ENCODE assay signal across 18 mouse cellular contexts in the genomic region with DNA sequence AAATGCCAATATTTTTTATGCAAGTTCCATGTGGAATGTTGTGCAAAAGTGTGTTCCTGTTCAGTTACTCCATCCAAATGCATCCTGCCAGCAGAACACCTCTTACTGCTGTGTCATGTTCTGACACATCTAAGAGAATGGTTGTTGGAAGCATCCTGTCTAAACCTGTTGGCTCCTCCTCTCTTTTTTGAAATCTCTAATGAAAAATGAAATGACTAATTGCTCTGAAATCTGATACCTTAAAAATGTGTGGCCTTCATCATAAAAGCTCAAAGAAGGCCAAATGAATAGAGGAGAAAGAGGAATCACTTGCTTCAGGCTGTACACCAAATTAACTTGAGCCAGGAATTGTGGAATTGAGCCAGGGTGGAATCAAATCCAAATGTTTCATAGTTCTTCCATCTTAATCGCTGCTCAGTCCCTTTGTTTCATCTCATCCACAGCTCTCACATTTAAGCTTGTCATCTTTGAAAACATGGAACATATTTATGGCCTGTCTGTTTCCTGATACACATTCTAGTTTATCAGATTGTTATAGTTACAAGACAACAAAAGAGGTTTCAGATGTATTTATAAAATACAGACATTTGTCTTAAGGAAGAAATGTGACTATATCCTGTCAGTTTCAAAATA.
A peak's percentile ranks its signal among the peaks of the same experiment; 100 is the strongest.
DNase-seq lines count a peak whose midpoint lies in the region; ATAC-seq and TF ChIP-seq lines count a peak whose summit lies in the region.
"Had no signal": no experiment of that assay in that cellular context is flagged by ENCODE, and none has a peak within 500 bp of the region (broad histone marks: within the 10 kb centered on the region; RNA-seq: fewer than 3 reads in every experiment).

No protein-coding gene starts in this region.

- no peaks in the 10 kb centered on the region for H3K36me3 ChIP-seq in hindbrain, postnatal 0 days (ENCODE audit: insufficient read depth, low read length)
- H3K36me3 ChIP-seq in hindbrain, embryonic 14.5 days (replicated peaks; ENCODE audit: control insufficient read depth, insufficient read depth): no peaks in the 10 kb centered on the region
- no peaks in the 10 kb centered on the region for H3K36me3 ChIP-seq in embryonic facial prominence, embryonic 14.5 days (ENCODE audit: control insufficient read depth, insufficient read depth, low read length)
- H3K36me3 ChIP-seq: embryonic facial prominence, embryonic 15.5 days; forebrain, embryonic 15.5 days; midbrain, embryonic 12.5 days had no signal

- no peaks in the 10 kb centered on the region for H3K9me3 ChIP-seq in hindbrain, postnatal 0 days (ENCODE audit: low read length)
- peaks cover 12% of the 10 kb centered on the region; the same call in 1 of the 2 replicates for H3K9me3 ChIP-seq in hindbrain, embryonic 14.5 days (ENCODE audit: control insufficient read depth, low read length)
- no peaks in the 10 kb centered on the region for H3K9me3 ChIP-seq in embryonic facial prominence, embryonic 14.5 days (ENCODE audit: control insufficient read depth, low read length)
- H3K9me3 ChIP-seq: embryonic facial prominence, embryonic 15.5 days; forebrain, embryonic 15.5 days; midbrain, embryonic 12.5 days had no signal

- ATAC-seq in hindbrain, postnatal 0 days: no peak
- ATAC-seq in hindbrain, embryonic 14.5 days (ENCODE audit: low FRiP score): no peak
- ATAC-seq in embryonic facial prominence, embryonic 14.5 days (ENCODE audit: low read depth): no peak
- ATAC-seq: forebrain, embryonic 15.5 days had no signal

- H3K9ac ChIP-seq in hindbrain, postnatal 0 days (replicated peaks; ENCODE audit: low read length): no peak overlapping the region
- no peak overlapping the region for H3K9ac ChIP-seq in hindbrain, embryonic 14.5 days
- H3K9ac ChIP-seq in embryonic facial prominence, embryonic 14.5 days (ENCODE audit: low read depth, low read length): no peak overlapping the region
- H3K9ac ChIP-seq: embryonic facial prominence, embryonic 15.5 days; forebrain, embryonic 15.5 days; midbrain, embryonic 12.5 days had no signal

- no peaks in the 10 kb centered on the region for H3K4me1 ChIP-seq in hindbrain, postnatal 0 days (ENCODE audit: insufficient read depth, low read length)
- H3K4me1 ChIP-seq in hindbrain, embryonic 14.5 days (replicated peaks; ENCODE audit: control insufficient read depth, insufficient read depth, low read length): no peaks in the 10 kb centered on the region
- H3K4me1 ChIP-seq in embryonic facial prominence, embryonic 14.5 days (ENCODE audit: control insufficient read depth, insufficient read depth, low read length): peaks cover 9% of the 10 kb centered on the region; the same call in 1 of the 2 replicates
- H3K4me1 ChIP-seq: embryonic facial prominence, embryonic 15.5 days; forebrain, embryonic 15.5 days; midbrain, embryonic 12.5 days had no signal

- peak; percentile 23 to 36 for DNase-seq in cerebellum, postnatal 14 days
- no peak for DNase-seq in cerebellum, postnatal 36 days
- peak; percentile 19 for DNase-seq in hindbrain, postnatal 0 days (ENCODE audit: low spot score)
- no peak for DNase-seq in hindbrain, embryonic 14.5 days (ENCODE audit: low spot score)
- DNase-seq in embryonic facial prominence, embryonic 14.5 days (ENCODE audit: low spot score): peak; percentile 79
- peak; percentile 38 for DNase-seq in lung, postnatal 25 days (ENCODE audit: low spot score)
- DNase-seq in frontal cortex, postnatal 14 days (ENCODE audit: low spot score in 2 of 2): no peak
- no peak for DNase-seq in testis, postnatal 10 days (ENCODE audit: low spot score)
- DNase-seq: adrenal gland, adult 8-10 months; gastrocnemius, postnatal 25 days; kidney, adult 11 months; kidney, postnatal 10 days; layer of hippocampus, adult 9-11 months; liver; right cerebral cortex, postnatal 14 days had no signal

- H3K4me3 ChIP-seq in hindbrain, postnatal 0 days (ENCODE audit: low read length): no peak overlapping the region
- H3K4me3 ChIP-seq in hindbrain, embryonic 14.5 days (replicated peaks; ENCODE audit: low read length): no peak overlapping the region
- H3K4me3 ChIP-seq in embryonic facial prominence, embryonic 14.5 days (ENCODE audit: low read depth, low read length): no peak overlapping the region
- H3K4me3 ChIP-seq: embryonic facial prominence, embryonic 15.5 days; forebrain, embryonic 15.5 days; midbrain, embryonic 12.5 days had no signal

- no peak overlapping the region for H3K27ac ChIP-seq in hindbrain, postnatal 0 days
- H3K27ac ChIP-seq in hindbrain, embryonic 14.5 days: no peak overlapping the region
- no peak overlapping the region for H3K27ac ChIP-seq in embryonic facial prominence, embryonic 14.5 days (replicated peaks; ENCODE audit: low read depth, low read length)
- H3K27ac ChIP-seq: embryonic facial prominence, embryonic 15.5 days; forebrain, embryonic 15.5 days; midbrain, embryonic 12.5 days had no signal

- 61% methylated on average over 1 of the region's 1 CpGs for WGBS in hindbrain, postnatal 0 days
- 74% methylated on average over 1 of the region's 1 CpGs for WGBS in hindbrain, embryonic 14.5 days
- 12% methylated on average over 1 of the region's 1 CpGs for WGBS in embryonic facial prominence, embryonic 14.5 days

- no peak overlapping the region for H3K4me2 ChIP-seq in hindbrain, postnatal 0 days (ENCODE audit: low read depth, low read length)
- H3K4me2 ChIP-seq in hindbrain, embryonic 14.5 days (replicated peaks): no peak overlapping the region
- no peak overlapping the region for H3K4me2 ChIP-seq in embryonic facial prominence, embryonic 14.5 days (ENCODE audit: low read depth, low read length)
- H3K4me2 ChIP-seq: embryonic facial prominence, embryonic 15.5 days; forebrain, embryonic 15.5 days; midbrain, embryonic 12.5 days had no signal

- TF ChIP-seq CTCF in hindbrain, postnatal 0 days (IDR thresholded peaks at IDR 0.05; ENCODE audit: low read depth): no peak

- H3K27me3 ChIP-seq in hindbrain, postnatal 0 days (ENCODE audit: insufficient read depth, low read length): no peaks in the 10 kb centered on the region
- no peaks in the 10 kb centered on the region for H3K27me3 ChIP-seq in hindbrain, embryonic 14.5 days (ENCODE audit: control insufficient read depth, insufficient read depth, low read length)
- no peaks in the 10 kb centered on the region for H3K27me3 ChIP-seq in embryonic facial prominence, embryonic 14.5 days (replicated peaks; ENCODE audit: control insufficient read depth, insufficient read depth, low read length)
- H3K27me3 ChIP-seq: embryonic facial prominence, embryonic 15.5 days; forebrain, embryonic 15.5 days; midbrain, embryonic 12.5 days had no signal

Comparison
In these comparisons a context has a peak if more than half of its experiments do, and no peak if none do; other contexts are left out.
1. DNase-seq: peak in cerebellum, postnatal 14 days (2 of 2), hindbrain, postnatal 0 days (single experiment), embryonic facial prominence, embryonic 14.5 days (single experiment) and lung, postnatal 25 days (single experiment); none in cerebellum, postnatal 36 days (0 of 2), hindbrain, embryonic 14.5 days (single experiment), frontal cortex, postnatal 14 days (0 of 2) and testis, postnatal 10 days (single experiment).